Mouse (Mus musculus): ENCODE data around the gene Nmnat3. TPM values are rescaled to one million over a fixed set of nuclear protein-coding genes. Genes with fewer than 3 reads are reported as not detected.
A peak's percentile ranks its signal among the peaks of the same experiment; 100 is the strongest.

Gene Nmnat3
- polyA plus RNA-seq, 1 experiment from 2014 or later: 35.2 TPM

DNA sequence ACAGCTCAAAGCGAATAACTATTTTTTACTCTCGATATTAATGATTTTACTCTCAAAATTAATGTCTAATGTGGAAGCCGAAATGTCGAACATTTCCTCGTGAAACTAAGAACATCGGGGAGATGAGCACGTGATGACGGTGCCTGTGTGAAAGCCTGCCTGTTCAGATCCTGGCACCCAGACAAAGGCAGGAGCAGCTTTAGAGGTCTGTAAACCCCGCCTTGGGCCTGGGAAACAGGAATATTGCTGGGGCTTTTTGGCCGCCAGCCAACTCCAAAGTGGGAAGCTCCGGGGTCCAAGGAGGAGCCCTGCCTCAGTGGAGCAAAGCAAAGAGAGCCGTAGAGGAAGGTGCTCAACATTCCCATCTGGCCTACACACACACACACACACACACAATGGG, 120.5 kb downstream of the Nmnat3 start:
- Histone ChIP-seq H3K9ac (no peak overlapping the region), H3K4me2 (no peak overlapping the region), H3K27me3 (replicated peaks) (no peaks in the 10 kb centered on the region), H3K4me3 (no peak overlapping the region), H3K4me1 (no peaks in the 10 kb centered on the region), H3K27ac (no peak overlapping the region), H3K9me3 (replicated peaks) (no peaks in the 10 kb centered on the region), H3K36me3 (peaks cover 92% of the 10 kb centered on the region)
- ATAC-seq: no peak
- WGBS (ENCODE audit: insufficient replicate concordance): 90% methylated on average over 12 of the region's 12 CpGs

DNA sequence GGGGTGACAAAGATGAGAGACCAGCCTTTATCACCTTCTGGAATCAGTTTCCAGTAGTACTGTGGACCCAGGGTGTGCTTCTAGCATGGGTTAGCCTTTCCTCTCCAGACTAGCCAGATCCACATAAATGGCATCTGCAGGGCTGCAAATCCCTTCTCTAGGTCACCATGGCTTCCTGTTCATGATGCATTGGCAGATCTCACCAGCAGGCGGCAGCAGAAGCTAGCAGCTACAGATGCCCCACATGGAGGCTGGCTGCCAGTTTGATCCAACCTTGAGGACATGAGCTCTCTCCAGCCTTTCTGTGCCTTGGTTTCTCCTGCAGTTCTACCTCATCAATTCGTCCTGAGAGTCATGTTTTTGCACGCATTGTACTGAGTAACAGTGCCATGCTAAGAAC, 121.9 kb downstream of the Nmnat3 start:
- no peaks in the 10 kb centered on the region for H3K4me1 ChIP-seq
- H3K9ac ChIP-seq: no peak overlapping the region
- H3K36me3 ChIP-seq: peaks cover 86% of the 10 kb centered on the region
- H3K27ac ChIP-seq: no peak overlapping the region
- no peak overlapping the region for H3K4me3 ChIP-seq
- ATAC-seq: peak; percentile 35; the same call in 1 of the 2 replicates
- no peaks in the 10 kb centered on the region for H3K27me3 ChIP-seq (replicated peaks)
- WGBS (ENCODE audit: insufficient replicate concordance): 23% methylated on average over 3 of the region's 3 CpGs
- no peaks in the 10 kb centered on the region for H3K9me3 ChIP-seq (replicated peaks)
- H3K4me2 ChIP-seq: no peak overlapping the region

DNA sequence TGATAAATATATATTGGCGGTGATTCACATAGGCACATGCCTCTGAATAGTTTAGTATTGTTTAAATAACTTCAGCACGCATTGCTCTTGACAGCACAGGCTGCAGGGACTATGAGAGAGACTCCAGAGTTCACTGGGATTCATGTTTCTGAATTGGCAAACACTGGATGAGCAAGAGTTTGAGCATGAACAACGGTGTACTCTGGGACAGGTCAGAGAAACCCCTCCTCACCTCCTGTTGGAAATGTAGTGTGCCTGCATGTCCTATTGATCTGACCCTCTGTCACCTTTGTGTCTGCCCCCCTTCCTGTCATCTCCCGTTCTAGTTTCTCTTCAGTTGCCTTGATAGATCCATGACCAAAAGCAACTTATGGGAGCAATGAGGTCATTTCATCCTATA, 128.2 kb downstream of the Nmnat3 start:
- no peaks in the 10 kb centered on the region; the same call in 1 of the 2 replicates for H3K27me3 ChIP-seq (replicated peaks)
- no peak overlapping the region for H3K4me2 ChIP-seq
- no peaks in the 10 kb centered on the region for H3K4me1 ChIP-seq
- no peak overlapping the region for H3K4me3 ChIP-seq
- no peak for ATAC-seq
- no peak overlapping the region for H3K9ac ChIP-seq
- H3K36me3 ChIP-seq: peaks cover 37% of the 10 kb centered on the region
- H3K9me3 ChIP-seq (replicated peaks): no peaks in the 10 kb centered on the region
- WGBS (ENCODE audit: insufficient replicate concordance): 82% methylated on average over 4 of the region's 4 CpGs
- no peak overlapping the region for H3K27ac ChIP-seq

DNA sequence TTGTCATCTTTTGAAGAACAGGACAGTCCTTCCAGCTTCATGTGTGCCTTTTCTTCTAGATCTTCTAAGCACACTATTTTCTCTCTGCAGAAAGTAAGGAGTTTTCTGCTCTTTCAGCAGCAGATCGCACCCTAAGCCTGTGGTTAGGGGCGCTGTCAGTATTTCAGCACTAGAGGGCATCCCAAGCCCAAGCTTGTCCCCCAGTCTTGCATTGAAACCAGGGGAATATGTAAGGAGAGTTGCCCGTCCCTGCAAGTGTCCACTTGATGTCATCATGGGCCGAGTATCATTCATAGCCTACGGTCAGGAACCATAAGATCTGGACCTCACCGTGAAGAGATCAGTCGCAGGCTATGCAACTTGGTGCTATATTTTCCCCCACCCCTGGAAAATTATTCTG, 130.7 kb downstream of the Nmnat3 start:
- peaks cover 5% of the 10 kb centered on the region; the same call in 1 of the 2 replicates for H3K4me1 ChIP-seq
- WGBS (ENCODE audit: insufficient replicate concordance): 50% methylated on average over 7 of the region's 7 CpGs
- H3K9me3 ChIP-seq (replicated peaks): no peaks in the 10 kb centered on the region
- H3K9ac ChIP-seq: no peak overlapping the region
- no peak overlapping the region for H3K4me3 ChIP-seq
- H3K36me3 ChIP-seq: peaks cover 19% of the 10 kb centered on the region
- no peak for ATAC-seq
- no peak overlapping the region for H3K4me2 ChIP-seq
- H3K27me3 ChIP-seq (replicated peaks): peaks cover 13% of the 10 kb centered on the region
- H3K27ac ChIP-seq: no peak overlapping the region

DNA sequence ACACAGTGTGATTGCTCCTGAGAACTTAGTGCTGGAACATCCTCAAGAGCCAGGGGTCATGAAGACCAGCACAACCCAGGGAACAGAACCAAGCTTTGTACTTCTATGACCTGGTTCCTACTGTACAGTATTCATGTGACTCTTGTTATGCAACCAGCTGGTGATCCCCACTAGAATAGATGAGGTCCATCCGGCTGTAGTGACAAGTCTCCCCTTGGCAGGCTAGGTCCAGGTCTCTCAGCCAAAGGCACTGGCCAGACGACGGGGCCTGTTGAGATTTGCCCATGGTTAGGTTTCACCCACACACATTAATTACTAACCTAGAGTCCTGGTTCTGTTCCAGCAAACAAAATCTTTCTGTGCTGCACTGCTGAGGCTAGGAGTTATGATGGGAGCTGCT, 131.1 kb downstream of the Nmnat3 start:
- Histone ChIP-seq H3K4me2 (no peak overlapping the region), H3K4me3 (no peak overlapping the region), H3K27me3 (replicated peaks) (peaks cover 17% of the 10 kb centered on the region), H3K4me1 (peaks cover 5% of the 10 kb centered on the region; the same call in 1 of the 2 replicates), H3K27ac (no peak overlapping the region), H3K36me3 (peaks cover 16% of the 10 kb centered on the region), H3K9me3 (replicated peaks) (no peaks in the 10 kb centered on the region), H3K9ac (no peak overlapping the region)
- WGBS (ENCODE audit: insufficient replicate concordance): 81% methylated on average over 3 of the region's 3 CpGs
- ATAC-seq: no peak

DNA sequence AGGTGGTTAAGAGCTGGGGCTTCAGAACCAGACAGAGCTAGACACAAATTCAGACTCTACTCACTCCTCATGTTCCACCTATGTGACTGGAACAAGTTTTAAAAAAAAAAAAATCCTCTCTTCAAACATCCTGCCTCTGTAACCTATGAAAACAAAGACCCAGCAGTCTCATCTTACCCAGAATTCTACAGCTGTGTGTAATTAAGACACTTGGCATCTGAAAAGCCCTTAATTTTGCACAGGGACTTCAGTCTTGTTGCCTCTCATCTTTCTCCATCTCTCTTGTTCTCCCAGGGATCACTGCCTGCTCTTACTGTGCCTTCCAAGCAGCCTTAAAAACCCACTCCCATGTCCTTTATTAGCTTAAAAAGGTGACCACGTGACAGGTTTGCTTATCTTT, 133.4 kb downstream of the Nmnat3 start:
- Histone ChIP-seq H3K27me3 (replicated peaks) (peaks cover 41% of the 10 kb centered on the region), H3K4me1 (peaks cover 13% of the 10 kb centered on the region), H3K4me2 (no peak overlapping the region), H3K9me3 (replicated peaks) (no peaks in the 10 kb centered on the region), H3K36me3 (peaks cover 6% of the 10 kb centered on the region), H3K27ac (no peak overlapping the region), H3K4me3 (no peak overlapping the region), H3K9ac (no peak overlapping the region)
- 38% methylated on average over 1 of the region's 1 CpGs for WGBS (ENCODE audit: insufficient replicate concordance)
- ATAC-seq: no peak

DNA sequence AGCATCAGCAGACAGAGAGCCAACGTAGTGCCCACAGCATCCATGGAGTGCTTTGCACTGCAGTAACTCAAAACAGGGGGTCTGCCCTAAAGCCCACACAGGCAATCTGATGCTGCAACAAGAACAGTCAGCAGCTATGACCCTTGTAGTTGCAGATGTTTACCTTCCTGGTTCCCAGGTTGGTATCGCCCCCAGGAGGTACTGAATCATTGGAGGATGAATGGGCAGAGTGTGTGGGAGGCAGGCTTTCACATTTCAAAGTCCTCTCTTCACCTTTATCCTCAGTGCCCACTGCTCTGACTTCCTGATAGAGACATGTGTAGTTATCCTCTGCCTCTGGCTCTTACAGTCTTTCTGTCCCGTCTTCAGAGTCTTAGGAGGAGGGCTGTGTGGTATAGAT, 134.7 kb downstream of the Nmnat3 start:
- Histone ChIP-seq H3K9ac (no peak overlapping the region), H3K36me3 (no peaks in the 10 kb centered on the region), H3K9me3 (replicated peaks) (no peaks in the 10 kb centered on the region), H3K27me3 (replicated peaks) (peaks cover 51% of the 10 kb centered on the region), H3K4me3 (no peak overlapping the region), H3K4me2 (no peak overlapping the region), H3K27ac (0 out of 2 replicates have a peak overlapping the region, but pooled peaks have one; percentile 71), H3K4me1 (peaks cover 24% of the 10 kb centered on the region)
- no peak for ATAC-seq
- WGBS (ENCODE audit: insufficient replicate concordance): 34% methylated on average over 3 of the region's 3 CpGs

DNA sequence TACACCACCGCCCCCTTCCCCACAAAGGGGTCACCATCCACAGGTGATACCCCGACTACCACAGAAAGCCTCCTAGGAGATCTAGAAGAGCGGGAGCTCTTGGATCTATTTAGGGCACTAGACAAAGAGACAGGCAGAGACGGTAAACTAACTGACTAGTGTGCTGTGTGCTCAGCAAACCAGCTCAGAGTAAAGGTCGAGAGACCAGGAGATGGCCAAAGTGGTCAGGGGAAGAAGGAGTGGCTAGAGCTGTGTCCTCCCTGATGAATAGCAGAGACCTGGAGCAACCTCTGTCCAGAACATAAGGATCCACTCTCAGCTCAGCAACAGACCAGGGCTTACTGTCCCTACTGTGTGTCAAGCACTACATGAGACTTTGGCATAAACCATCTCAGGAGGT, 135.4 kb downstream of the Nmnat3 start, which contains the start of gene Rbp1:
TSS of gene Rbp1 (plus strand) at position 306 of the 400 bp plus-strand sequence.
- H3K4me2 ChIP-seq: peak within 1 kb of the TSS; percentile 67
- ATAC-seq: peak; percentile 18
- peaks cover 32% of the 10 kb centered on the region for H3K4me1 ChIP-seq
- H3K27ac ChIP-seq: peak within 1 kb of the TSS; percentile 71
- WGBS (ENCODE audit: insufficient replicate concordance): 62% methylated on average over 5 of the region's 5 CpGs
- H3K9me3 ChIP-seq (replicated peaks): no peaks in the 10 kb centered on the region
- H3K4me3 ChIP-seq: no peak within 1 kb of the TSS
- no peak within 1 kb of the TSS for H3K9ac ChIP-seq
- no peaks in the 10 kb centered on the region for H3K36me3 ChIP-seq
- H3K27me3 ChIP-seq (replicated peaks): peaks cover 51% of the 10 kb centered on the region

DNA sequence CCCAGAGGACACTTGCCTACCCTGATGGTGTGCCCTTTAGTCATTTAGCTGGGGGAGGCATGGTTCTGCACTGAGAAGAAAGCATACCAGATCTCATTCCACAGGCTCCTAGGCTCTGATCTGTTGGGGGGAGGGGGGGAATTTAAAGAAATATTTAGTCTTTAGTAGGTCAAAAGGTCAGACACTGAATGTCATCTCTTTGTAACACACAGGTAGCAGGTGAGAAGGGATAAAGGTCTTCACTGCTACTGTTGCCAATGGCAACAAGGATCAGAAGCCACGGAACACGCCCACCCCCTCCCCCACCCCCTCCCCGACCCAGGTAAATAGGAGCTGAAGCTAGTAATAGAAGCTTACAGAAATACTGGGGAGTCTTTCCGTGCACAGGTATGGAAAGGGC, 136.5 kb downstream of the Nmnat3 start:
- 27% methylated on average over 4 of the region's 4 CpGs for WGBS (ENCODE audit: insufficient replicate concordance)
- Histone ChIP-seq H3K4me3 (no peak overlapping the region), H3K36me3 (no peaks in the 10 kb centered on the region), H3K4me1 (peaks cover 42% of the 10 kb centered on the region), H3K9ac (no peak overlapping the region), H3K27me3 (replicated peaks) (peaks cover 51% of the 10 kb centered on the region), H3K4me2 (peak overlapping the region; percentile 67), H3K9me3 (replicated peaks) (no peaks in the 10 kb centered on the region), H3K27ac (no peak overlapping the region)
- no peak for ATAC-seq

DNA sequence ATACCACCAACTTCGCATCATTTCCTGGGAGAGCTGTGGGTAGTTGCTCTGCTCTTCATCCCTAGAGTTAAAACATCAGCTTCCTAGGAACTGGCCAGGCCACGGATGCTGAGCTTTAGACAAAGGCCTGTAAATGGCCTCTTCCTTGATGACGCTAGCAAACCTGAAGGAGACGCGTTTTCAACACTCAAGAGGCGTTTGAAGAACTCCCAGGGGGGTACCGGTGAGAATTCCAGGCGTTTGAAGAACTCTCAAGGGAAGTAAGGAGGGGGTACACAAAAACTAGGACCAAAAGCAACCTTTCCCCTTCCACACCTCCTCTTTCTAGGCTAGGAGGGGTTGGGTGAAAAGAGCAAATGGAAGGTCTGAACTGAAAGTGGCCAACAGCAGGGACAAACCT, 137.1 kb downstream of the Nmnat3 start:
- Histone ChIP-seq H3K9me3 (replicated peaks) (no peaks in the 10 kb centered on the region), H3K9ac (no peak overlapping the region), H3K4me2 (peak overlapping the region; percentile 67), H3K4me3 (peak overlapping the region; percentile 57), H3K27me3 (replicated peaks) (peaks cover 51% of the 10 kb centered on the region), H3K27ac (peak overlapping the region; percentile 49), H3K4me1 (peaks cover 46% of the 10 kb centered on the region), H3K36me3 (no peaks in the 10 kb centered on the region)
- WGBS (ENCODE audit: insufficient replicate concordance): 7% methylated on average over 8 of the region's 8 CpGs
- no peak for ATAC-seq

DNA sequence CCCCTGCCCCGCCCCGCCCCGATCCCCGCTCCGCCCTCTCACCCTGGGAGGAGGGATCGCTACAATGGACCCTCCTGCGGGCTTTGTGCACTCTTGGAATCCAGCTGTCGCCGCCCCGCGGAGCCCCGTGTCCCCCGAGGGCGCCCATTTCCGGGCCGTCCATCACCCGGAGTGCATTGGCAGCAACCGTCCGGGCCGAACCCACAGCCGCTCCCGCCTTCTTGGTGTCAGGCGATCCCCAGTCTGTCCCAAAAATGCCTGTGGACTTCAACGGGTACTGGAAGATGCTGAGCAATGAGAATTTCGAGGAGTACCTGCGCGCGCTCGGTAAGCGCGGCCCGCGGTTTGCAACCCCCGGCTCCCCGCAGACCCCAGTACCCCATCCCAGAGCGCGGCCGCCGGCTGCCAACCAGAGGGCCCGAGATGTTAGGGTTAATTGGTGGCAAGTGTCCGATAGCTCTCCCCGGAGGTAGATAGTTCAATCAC, 137.5 kb downstream of the Nmnat3 start:
- peak overlapping the region; percentile 55 for H3K9ac ChIP-seq
- H3K9me3 ChIP-seq (replicated peaks): no peaks in the 10 kb centered on the region
- H3K4me1 ChIP-seq: peaks cover 51% of the 10 kb centered on the region
- peaks cover 51% of the 10 kb centered on the region for H3K27me3 ChIP-seq (replicated peaks)
- H3K4me2 ChIP-seq: peak overlapping the region; percentile 67
- peak overlapping the region; percentile 57 for H3K4me3 ChIP-seq
- no peaks in the 10 kb centered on the region for H3K36me3 ChIP-seq
- peak; percentile 33; the same call in 1 of the 2 replicates for ATAC-seq
- WGBS (ENCODE audit: insufficient replicate concordance): under 1% methylated on average over 40 of the region's 42 CpGs
- H3K27ac ChIP-seq: peak overlapping the region; percentile 45; the same call in 1 of the 2 replicates

DNA sequence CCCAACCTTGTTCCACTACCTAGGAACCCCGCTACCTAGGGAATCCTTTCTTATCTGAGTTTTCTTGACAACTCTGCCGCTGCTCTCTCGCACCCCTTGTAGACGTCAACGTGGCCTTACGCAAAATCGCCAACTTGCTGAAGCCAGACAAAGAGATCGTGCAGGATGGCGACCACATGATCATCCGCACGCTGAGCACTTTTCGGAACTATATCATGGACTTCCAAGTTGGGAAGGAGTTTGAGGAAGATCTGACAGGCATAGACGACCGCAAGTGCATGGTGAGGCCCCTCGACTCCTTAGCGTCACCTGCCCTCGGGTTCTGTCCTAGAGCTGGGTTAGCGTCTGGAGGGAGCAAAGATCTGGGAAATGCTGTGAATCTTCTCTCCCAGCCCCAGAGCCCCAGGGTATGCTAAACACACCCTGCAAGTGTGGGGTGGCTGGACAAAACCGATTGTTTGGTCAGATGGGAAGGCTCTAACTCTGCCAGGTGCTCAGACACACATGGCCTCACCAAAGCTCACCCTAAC, 138.2 kb downstream of the Nmnat3 start:
- no peak for ATAC-seq
- Histone ChIP-seq H3K36me3 (no peaks in the 10 kb centered on the region), H3K4me3 (peak overlapping the region; percentile 57), H3K4me1 (peaks cover 54% of the 10 kb centered on the region), H3K27me3 (replicated peaks) (peaks cover 51% of the 10 kb centered on the region), H3K27ac (no peak overlapping the region), H3K9ac (no peak overlapping the region), H3K4me2 (peak overlapping the region; percentile 67), H3K9me3 (replicated peaks) (no peaks in the 10 kb centered on the region)
- 14% methylated on average over 19 of the region's 19 CpGs for WGBS (ENCODE audit: insufficient replicate concordance)
